Mouse (Mus musculus) bone marrow, adult 2 months (tissue): ENCODE data around the gene 3110001I22Rik. TPM values are rescaled to one million over a fixed set of nuclear protein-coding genes. Genes with fewer than 3 reads are reported as not detected.

Experiments
- H3K27ac ChIP-seq: fragments of 200-500 bp; 2 replicates; pipeline ENCODE4 v1.5.1; 2012; ENCODE audit warnings: low read depth, mild to moderate bottlenecking, control low read depth, inconsistent platforms, low read length; ENCODE audit not compliant: control insufficient read depth, poor library complexity, insufficient read depth
- H3K4me1 ChIP-seq: fragments of 200-500 bp; 2 replicates; pipeline ENCODE4 v1.6.1; 2011; ENCODE audit warnings: low read length; ENCODE audit not compliant: control insufficient read depth, insufficient read depth
- H3K4me3 ChIP-seq: fragments of 200-500 bp; replicated peaks from 2 replicates; pipeline ENCODE3; 2011; ENCODE audit warnings: mild to moderate bottlenecking, low read depth, low read length, control low read depth; ENCODE audit not compliant: control insufficient read depth
- CTCF ChIP-seq: fragments of 200-500 bp; IDR thresholded peaks from 2 replicates; pipeline ENCODE4 v1.5.1; 2011; ENCODE audit warnings: low read length, control low read depth; ENCODE audit not compliant: control insufficient read depth, insufficient read depth
- POLR2A ChIP-seq: fragments of 200-500 bp; IDR thresholded peaks from 2 replicates; pipeline ENCODE4 v1.6.1; 2011; ENCODE audit warnings: low read depth, mild to moderate bottlenecking, control low read depth, low read length, borderline replicate concordance; ENCODE audit not compliant: control insufficient read depth
- WGBS: fragments of 180-500 bp; shearing (Covaris S2); methylation state at CpG from one replicate; pipeline ENCODE4 v1.1.7; 2018; 5-methylcytosine and 5-hydroxymethylcytosine counted together
- polyA plus RNA-seq: library from polyadenylated mRNA; stranded (reverse); fragments of >200 nt; gene quantifications from 2 replicates; pipeline ENCODE4 v1.2.4, GENCODE M21; 2011; ENCODE audit warnings: low replicate concordance; ENCODE audit not compliant: missing spikeins, insufficient read depth, insufficient read length

Gene 3110001I22Rik
- polyA plus RNA-seq, 1 experiment, result 6.6 TPM

DNA sequence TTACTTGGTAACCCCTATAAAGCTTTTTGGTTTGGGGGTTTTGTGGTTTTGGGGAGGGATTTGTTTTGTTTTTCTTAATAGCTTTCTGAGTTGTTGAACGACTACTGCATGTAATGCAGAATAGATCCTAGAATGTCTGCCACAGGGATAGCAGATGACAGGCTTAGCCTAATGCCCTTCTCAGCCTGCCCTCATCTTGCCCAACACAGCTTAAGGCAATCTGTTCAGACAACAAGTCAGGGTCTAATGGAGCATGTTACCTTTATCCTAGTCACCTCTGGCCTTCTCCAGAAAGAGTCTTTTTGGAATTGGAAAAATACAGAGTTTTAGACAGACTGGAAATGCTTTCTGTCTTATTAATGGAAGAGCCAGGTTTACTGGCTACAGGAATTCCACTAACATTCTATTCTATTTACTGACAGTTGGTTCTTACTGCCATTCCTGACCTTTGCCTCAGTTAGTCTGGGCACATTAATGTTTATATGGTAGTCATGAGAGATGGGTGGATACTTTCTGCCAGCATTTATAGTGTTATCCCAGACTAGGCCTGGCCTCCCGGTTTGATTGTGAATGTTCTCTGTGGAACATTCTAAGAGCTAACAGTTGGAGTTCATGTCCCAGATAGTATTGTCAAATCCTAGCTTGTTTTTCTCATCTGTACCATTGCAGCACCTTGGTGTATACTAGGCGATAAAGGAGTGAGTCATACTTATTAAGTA, 7.0 kb downstream of the 3110001I22Rik start:
- WGBS, result 71% methylated on average over 3 of the region's 3 CpGs
- H3K4me3 ChIP-seq, result no peak overlapping the region
- no peaks in the 10 kb centered on the region for H3K4me1 ChIP-seq
- no peak overlapping the region for H3K27ac ChIP-seq
- no peak for TF ChIP-seq POLR2A
- TF ChIP-seq CTCF, result no peak

DNA sequence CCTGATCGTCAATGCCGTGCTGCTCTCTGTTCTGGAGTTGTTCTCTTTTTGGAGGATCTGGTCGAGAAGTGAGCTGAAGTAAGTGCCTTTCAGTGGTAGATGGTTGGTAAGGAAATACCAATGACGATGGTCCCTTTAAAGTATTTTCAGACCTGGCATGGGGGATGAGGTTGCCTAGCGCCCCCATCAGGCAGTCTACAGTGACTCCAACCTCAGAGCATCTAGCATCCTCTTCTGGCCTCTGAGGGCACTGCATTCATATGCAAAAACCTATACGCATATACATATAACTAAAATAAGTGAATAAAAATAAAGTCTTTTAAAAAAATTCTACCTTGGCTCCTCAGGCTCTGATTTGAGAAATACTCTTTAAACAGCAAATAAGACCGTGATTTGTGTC, 27.3 kb downstream of the 3110001I22Rik start:
- 92% methylated on average over 7 of the region's 7 CpGs for WGBS
- no peak overlapping the region for H3K27ac ChIP-seq
- TF ChIP-seq POLR2A (no peak), CTCF (no peak)

DNA sequence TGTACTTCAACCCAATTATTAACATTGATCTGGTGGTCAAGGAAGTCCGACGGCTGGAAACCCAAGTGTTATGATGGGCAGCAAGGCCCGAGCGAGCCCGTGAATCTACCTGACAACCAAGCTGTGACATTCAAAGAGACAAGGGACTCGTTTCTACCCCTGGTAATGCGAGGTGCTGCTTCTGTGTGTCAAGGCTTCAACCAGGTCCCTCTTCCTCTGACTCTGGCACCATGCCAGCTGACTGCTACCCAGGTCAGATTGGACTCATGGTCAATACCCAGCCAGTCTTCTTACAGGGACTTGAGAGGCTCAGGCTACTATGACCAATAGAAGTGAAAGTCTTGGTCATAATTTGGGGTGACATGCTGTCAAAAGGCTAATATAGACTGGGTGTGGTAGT, 30.5 kb downstream of the 3110001I22Rik start:
- Histone ChIP-seq H3K4me1 (no peaks in the 10 kb centered on the region), H3K27ac (no peak overlapping the region), H3K4me3 (no peak overlapping the region)
- no peak for TF ChIP-seq POLR2A
- TF ChIP-seq CTCF, result no peak
- 93% methylated on average over 7 of the region's 7 CpGs for WGBS

More for the DNA sequence above, 27.3 kb downstream of the 3110001I22Rik start:
- H3K4me1 ChIP-seq, result no peaks in the 10 kb centered on the region
- H3K4me3 ChIP-seq, result no peak overlapping the region

DNA sequence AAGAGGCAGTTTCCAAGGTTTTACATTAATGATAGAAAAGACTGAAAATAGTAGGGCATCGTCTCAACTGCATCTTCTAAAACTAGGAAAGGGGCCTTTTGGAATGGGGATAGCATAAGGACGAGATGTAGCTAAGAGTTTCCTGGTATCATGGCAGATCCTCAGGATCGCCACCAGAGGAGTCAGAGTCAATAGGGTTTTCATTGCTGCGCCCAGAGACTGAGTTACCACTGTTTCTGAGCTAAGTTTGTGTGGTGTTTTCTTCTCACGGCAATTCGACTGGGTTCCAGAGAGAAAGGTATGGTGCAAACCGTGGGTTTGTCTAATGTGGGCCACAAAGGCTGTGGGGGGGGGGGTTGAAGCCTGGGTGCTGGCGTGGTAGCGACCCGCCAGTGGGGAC, 32.9 kb downstream of the 3110001I22Rik start:
- no peak overlapping the region for H3K27ac ChIP-seq
- H3K4me3 ChIP-seq, result no peak overlapping the region
- TF ChIP-seq POLR2A (no peak), CTCF (no peak)
- WGBS, result 86% methylated on average over 9 of the region's 10 CpGs
- H3K4me1 ChIP-seq, result no peaks in the 10 kb centered on the region

DNA sequence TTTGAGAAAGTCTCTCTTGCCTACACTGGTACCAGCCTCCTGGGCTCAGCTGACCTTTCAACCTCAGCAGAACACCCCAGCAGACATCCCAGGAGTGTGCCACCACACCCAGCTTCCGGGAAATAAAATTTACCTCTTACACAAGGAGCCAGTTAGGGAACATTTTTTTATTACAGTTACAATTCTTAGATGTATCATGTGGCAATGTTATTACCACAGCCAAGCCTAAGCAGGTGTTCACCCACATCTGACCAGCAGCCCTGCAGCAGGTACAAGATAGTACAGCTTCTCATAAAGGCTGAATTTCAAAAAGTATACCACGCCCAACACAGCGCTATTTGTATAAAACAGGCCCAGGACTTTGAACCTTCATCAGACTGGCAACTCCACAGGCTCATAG, 43.2 kb downstream of the 3110001I22Rik start:
- H3K27ac ChIP-seq, result no peak overlapping the region
- WGBS, result 80% methylated on average over 3 of the region's 3 CpGs
- H3K4me1 ChIP-seq, result no peaks in the 10 kb centered on the region; the same call in 1 of the 2 replicates
- TF ChIP-seq CTCF, result no peak
- no peak for TF ChIP-seq POLR2A
- H3K4me3 ChIP-seq, result no peak overlapping the region

DNA sequence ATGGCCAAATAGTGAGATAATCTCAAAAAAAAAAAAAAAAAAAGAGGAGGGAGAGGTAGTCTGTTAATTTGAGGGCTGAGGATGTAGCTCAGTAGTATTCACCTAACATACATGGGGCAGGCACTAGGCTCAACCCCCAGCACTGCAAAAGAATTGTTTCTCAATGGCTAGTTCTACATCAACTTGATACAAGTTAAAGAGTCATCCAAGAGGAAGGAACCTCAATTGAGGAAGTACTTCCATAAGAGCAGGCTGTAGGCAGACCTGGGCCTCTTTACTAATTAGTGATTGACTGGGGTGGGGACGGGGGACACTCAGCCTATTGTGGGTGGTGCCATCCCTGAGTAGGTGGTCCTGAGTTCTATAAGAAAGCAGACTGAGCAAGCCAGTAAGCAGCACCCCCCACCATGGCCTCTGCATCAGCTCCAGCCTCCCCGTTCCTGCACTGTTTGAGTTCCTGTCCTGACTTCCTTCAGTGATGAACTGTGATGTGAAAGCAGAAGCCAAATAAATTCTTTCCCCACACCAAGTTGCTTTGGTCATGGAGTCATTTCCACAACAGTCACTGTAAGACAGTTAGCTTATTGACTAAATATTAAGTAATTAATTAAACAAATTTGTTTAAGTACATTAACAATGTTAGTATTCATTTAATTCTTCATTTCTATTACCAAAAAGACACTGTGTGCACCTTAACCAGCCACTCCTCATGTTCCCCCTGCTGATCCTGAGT, 45.3 kb downstream of the 3110001I22Rik start:
- H3K27ac ChIP-seq, result no peak overlapping the region
- H3K4me1 ChIP-seq, result no peaks in the 10 kb centered on the region; the same call in 1 of the 2 replicates
- H3K4me3 ChIP-seq, result no peak overlapping the region
- WGBS, result 30% methylated on average over 2 of the region's 2 CpGs
- TF ChIP-seq POLR2A (no peak), CTCF (no peak)

DNA sequence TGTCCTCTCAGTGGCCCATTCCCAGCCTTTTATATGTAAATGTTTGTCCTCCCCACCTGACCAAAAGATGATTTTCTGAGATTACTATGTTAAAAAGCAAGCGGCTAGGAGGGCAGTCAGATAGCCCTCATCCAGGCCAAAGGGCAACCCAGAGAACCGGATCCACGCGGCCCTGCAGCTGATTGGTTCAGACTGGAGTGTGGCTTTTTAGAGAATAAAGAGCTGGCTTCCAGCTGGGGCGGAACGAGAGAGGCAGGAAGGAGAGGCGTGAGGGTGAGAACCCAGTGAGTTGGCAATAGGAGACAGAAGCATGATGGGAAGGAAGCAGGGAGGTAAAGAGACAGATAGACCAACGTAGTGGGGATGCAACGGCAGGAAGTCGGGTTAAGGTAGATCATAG, 51.2 kb downstream of the 3110001I22Rik start:
- H3K4me3 ChIP-seq, result no peak overlapping the region
- TF ChIP-seq POLR2A (no peak), CTCF (no peak)
- H3K4me1 ChIP-seq, result no peaks in the 10 kb centered on the region
- 42% methylated on average over 10 of the region's 10 CpGs for WGBS
- H3K27ac ChIP-seq, result no peak overlapping the region

DNA sequence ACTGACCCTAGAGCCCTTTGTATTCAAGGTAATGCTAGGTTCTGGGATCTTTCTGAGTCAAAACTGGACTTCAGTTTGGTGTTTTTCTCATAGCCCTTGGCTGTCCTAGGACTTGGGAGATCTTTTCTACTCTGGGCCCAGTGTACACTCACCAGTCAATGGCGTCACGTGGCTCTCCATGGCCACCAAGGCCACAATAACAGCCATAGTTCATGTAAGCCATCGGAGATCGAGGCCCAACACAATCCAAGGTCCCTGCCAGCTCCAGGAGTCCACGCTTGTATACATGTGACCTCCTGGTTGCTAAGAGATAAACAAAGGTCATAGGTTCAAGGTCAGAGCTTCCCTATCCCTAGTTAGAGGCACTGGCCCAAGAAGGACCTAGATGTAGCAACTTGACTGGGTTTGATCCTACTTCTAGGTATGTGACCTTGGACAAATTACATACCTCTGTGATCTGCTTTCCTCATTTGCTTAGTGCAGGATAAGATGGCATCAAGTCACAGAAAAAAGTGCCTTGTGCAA, 56.1 kb downstream of the 3110001I22Rik start:
- WGBS, result 82% methylated on average over 5 of the region's 5 CpGs
- Histone ChIP-seq H3K4me1 (no peaks in the 10 kb centered on the region), H3K4me3 (no peak overlapping the region), H3K27ac (no peak overlapping the region)
- no peak for TF ChIP-seq POLR2A
- no peak for TF ChIP-seq CTCF

Other genes with a start within 250 kb of the 3110001I22Rik start
- 6.3 and 9.0 TPM in 2 replicates for gene Parn, start 3.8 kb upstream of the 3110001I22Rik start, polyA plus RNA-seq
- 12.0 and 26.6 TPM in 2 replicates for gene Bfar, start 71 bp upstream of the 3110001I22Rik start, polyA plus RNA-seq
- gene Pla2g10, start 59.1 kb downstream of the 3110001I22Rik start, polyA plus RNA-seq, result 2.2 TPM in 1 of 2 replicates, not detected in the other
- 10.0 and 20.5 TPM in 2 replicates for gene Rrn3, start 108.8 kb downstream of the 3110001I22Rik start, polyA plus RNA-seq
- gene Ntan1, start 146.9 kb downstream of the 3110001I22Rik start, polyA plus RNA-seq, result 25.0 and 43.3 TPM in 2 replicates
- gene Pdxdc1, start 231.2 kb downstream of the 3110001I22Rik start, polyA plus RNA-seq, result 34.1 and 70.8 TPM in 2 replicates
- gene Mpv17l, start 231.2 kb downstream of the 3110001I22Rik start, polyA plus RNA-seq, result 2.0 and 3.7 TPM in 2 replicates